Mouse (Mus musculus): ENCODE data around the gene Olfr821. TPM values are rescaled to one million over a fixed set of nuclear protein-coding genes. Genes with fewer than 3 reads are reported as not detected.
A peak's percentile ranks its signal among the peaks of the same experiment; 100 is the strongest.
"Not testable (repeated sequence)": the region's sequence is repeated elsewhere in the genome, so short reads cannot be mapped to it uniquely, and the experiment has no call there.

Olfr821 gene
- total RNA-seq (2012; rRNA removed), result not detected in 2 replicates

- Histone ChIP-seq H3K36me3 (ENCODE audit: control insufficient read depth, insufficient read depth, low read length, poor library complexity, severe bottlenecking) (no peaks in the 10 kb centered on the region), H3K4me1 (ENCODE audit: control insufficient read depth in 2 of 2, insufficient read depth in 2 of 2, low read length in 2 of 2, poor library complexity in 1 of 2) (no peaks in the 10 kb centered on the region), H3K9me3 (ENCODE audit: control insufficient read depth, insufficient read depth, low read depth, low read length) (no peaks in the 10 kb centered on the region), H3K27ac (ENCODE audit: insufficient read depth, low read depth, low read length, poor library complexity, severe bottlenecking) (no peak within 1 kb of the TSS), H3K4me3 (ENCODE audit: insufficient read depth in 1 of 2, low read depth in 1 of 2, low read length in 2 of 2, poor library complexity in 1 of 2, severe bottlenecking in 1 of 2) (no peak within 1 kb of the TSS), H3K9ac (ENCODE audit: insufficient read depth, low read depth, low read length, poor library complexity, severe bottlenecking) (no peak within 1 kb of the TSS)
- DNase-seq (ENCODE audit: low read depth, low spot score), result no peak
- no peak for TF ChIP-seq MAFK (IDR thresholded peaks at IDR 0.05; ENCODE audit: insufficient read depth, low read depth, low read length)
- in situ Hi-C loops (cut with MboI; ENCODE audit: low sequenced_read_pairs in 2 of 2, unreplicated experiment in 2 of 2), result no loop called here
These were observed at the start of gene Olfr821 for GRCm38 (mm10) chr10:130030048-130030447. TSS of gene Olfr821 (plus strand) at chr10:130030348.

- H3K27ac ChIP-seq (ENCODE audit: insufficient read depth, low read depth, low read length, poor library complexity, severe bottlenecking); DNase-seq (ENCODE audit: low read depth, low spot score); H3K4me3 ChIP-seq (ENCODE audit: insufficient read depth in 1 of 2, low read depth in 1 of 2, low read length in 2 of 2, poor library complexity in 1 of 2, severe bottlenecking in 1 of 2); in situ Hi-C loops (cut with MboI; ENCODE audit: low sequenced_read_pairs in 2 of 2, unreplicated experiment in 2 of 2); H3K9ac ChIP-seq (ENCODE audit: insufficient read depth, low read depth, low read length, poor library complexity, severe bottlenecking); H3K36me3 ChIP-seq (ENCODE audit: control insufficient read depth, insufficient read depth, low read length, poor library complexity, severe bottlenecking); H3K9me3 ChIP-seq (ENCODE audit: control insufficient read depth, insufficient read depth, low read depth, low read length); H3K4me1 ChIP-seq (ENCODE audit: control insufficient read depth in 2 of 2, insufficient read depth in 2 of 2, low read length in 2 of 2, poor library complexity in 1 of 2): not testable (repeated sequence)
These were observed 48.3 kb upstream of the Olfr821 start for GRCm38 (mm10) chr10:129981867-129982266.

DNA sequence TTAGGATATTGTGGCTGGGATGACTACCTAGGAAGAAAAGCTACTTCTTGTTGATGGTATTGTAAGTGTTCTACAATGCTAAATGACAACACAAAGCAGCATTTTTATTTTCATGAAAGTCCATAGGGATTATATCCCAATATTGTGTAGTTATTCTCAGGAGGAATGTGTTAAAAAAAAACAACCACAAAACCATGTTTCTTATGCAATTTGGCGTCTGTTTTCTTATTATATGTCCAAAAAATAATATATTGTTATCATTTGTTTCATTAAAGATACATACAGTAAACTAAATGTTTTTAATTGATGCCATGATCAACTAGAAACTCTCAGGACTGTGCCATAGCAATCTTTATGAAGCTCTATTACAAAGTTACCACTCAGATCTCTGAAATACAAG is 45.2 kb upstream of the Olfr821 start, which contains the start of gene Gm10310:
TSS of gene Gm10310 (minus strand) at position 101 of the 400 bp plus-strand sequence.
- DNase-seq (ENCODE audit: low read depth, low spot score); H3K36me3 ChIP-seq (ENCODE audit: control insufficient read depth, insufficient read depth, low read length, poor library complexity, severe bottlenecking); H3K27ac ChIP-seq (ENCODE audit: insufficient read depth, low read depth, low read length, poor library complexity, severe bottlenecking); H3K9ac ChIP-seq (ENCODE audit: insufficient read depth, low read depth, low read length, poor library complexity, severe bottlenecking); H3K4me3 ChIP-seq (ENCODE audit: insufficient read depth in 1 of 2, low read depth in 1 of 2, low read length in 2 of 2, poor library complexity in 1 of 2, severe bottlenecking in 1 of 2); in situ Hi-C loops (cut with MboI; ENCODE audit: low sequenced_read_pairs in 2 of 2, unreplicated experiment in 2 of 2); H3K4me1 ChIP-seq (ENCODE audit: control insufficient read depth in 2 of 2, insufficient read depth in 2 of 2, low read length in 2 of 2, poor library complexity in 1 of 2); H3K9me3 ChIP-seq (ENCODE audit: control insufficient read depth, insufficient read depth, low read depth, low read length): not testable (repeated sequence)

DNA sequence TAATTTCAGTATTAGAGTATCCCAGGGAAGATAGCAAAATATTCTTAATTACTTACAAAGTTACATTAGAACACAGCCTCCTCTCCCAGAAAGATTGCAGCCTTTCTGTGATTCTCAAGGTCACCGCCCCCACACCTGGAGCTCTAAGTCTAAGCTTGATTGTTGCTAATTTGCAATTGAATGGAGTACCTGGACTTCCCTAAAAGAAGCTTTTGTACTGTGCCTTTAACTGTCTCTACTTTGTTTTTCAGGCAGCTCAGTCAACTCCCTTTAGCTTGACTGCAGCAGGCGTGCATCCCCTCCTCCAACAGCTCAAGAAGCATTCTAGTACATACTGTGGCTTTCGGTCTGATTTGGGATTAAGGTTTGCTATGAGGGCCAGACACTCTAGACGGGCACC is 26.0 kb upstream of the Olfr821 start:
- H3K4me1 ChIP-seq (ENCODE audit: control insufficient read depth in 2 of 2, insufficient read depth in 2 of 2, low read length in 2 of 2, poor library complexity in 1 of 2); in situ Hi-C loops (cut with MboI; ENCODE audit: low sequenced_read_pairs in 2 of 2, unreplicated experiment in 2 of 2); H3K36me3 ChIP-seq (ENCODE audit: control insufficient read depth, insufficient read depth, low read length, poor library complexity, severe bottlenecking); H3K9ac ChIP-seq (ENCODE audit: insufficient read depth, low read depth, low read length, poor library complexity, severe bottlenecking); H3K9me3 ChIP-seq (ENCODE audit: control insufficient read depth, insufficient read depth, low read depth, low read length): not testable (repeated sequence)
- TF ChIP-seq HCFC1 (IDR thresholded peaks at IDR 0.05; ENCODE audit: borderline replicate concordance, insufficient read depth, low read length) (0 out of 2 replicates have a peak, but pooled peaks have one; percentile 38), CHD2 (IDR thresholded peaks at IDR 0.05; ENCODE audit: low read depth, low read length) (peak; percentile 74)
- H3K27ac ChIP-seq (ENCODE audit: insufficient read depth, low read depth, low read length, poor library complexity, severe bottlenecking), result peak overlapping the region; percentile 77
- H3K4me3 ChIP-seq (ENCODE audit: insufficient read depth in 1 of 2, low read depth in 1 of 2, low read length in 2 of 2, poor library complexity in 1 of 2, severe bottlenecking in 1 of 2), result peak overlapping the region in 1 of 2 experiments; percentile 41; a peak in 2 of 4 replicates
- DNase-seq (ENCODE audit: low read depth, low spot score), result peak; percentile 58

- H3K9me3 ChIP-seq (ENCODE audit: control insufficient read depth, insufficient read depth, low read depth, low read length); H3K4me1 ChIP-seq (ENCODE audit: control insufficient read depth in 2 of 2, insufficient read depth in 2 of 2, low read length in 2 of 2, poor library complexity in 1 of 2); H3K36me3 ChIP-seq (ENCODE audit: control insufficient read depth, insufficient read depth, low read length, poor library complexity, severe bottlenecking); in situ Hi-C loops (cut with MboI; ENCODE audit: low sequenced_read_pairs in 2 of 2, unreplicated experiment in 2 of 2): not testable (repeated sequence)
- peak; percentile 54 for DNase-seq (ENCODE audit: low read depth, low spot score)
- Histone ChIP-seq H3K4me3 (ENCODE audit: insufficient read depth in 1 of 2, low read depth in 1 of 2, low read length in 2 of 2, poor library complexity in 1 of 2, severe bottlenecking in 1 of 2) (0 out of 4 replicates have a peak overlapping the region, but pooled peaks of 1 of the 2 experiments have one; percentile 5), H3K9ac (ENCODE audit: insufficient read depth, low read depth, low read length, poor library complexity, severe bottlenecking) (peak overlapping the region; percentile 43; the same call in 1 of the 2 replicates), H3K27ac (ENCODE audit: insufficient read depth, low read depth, low read length, poor library complexity, severe bottlenecking) (peak overlapping the region; percentile 87)
These were observed 24.8 kb upstream of the Olfr821 start for GRCm38 (mm10) chr10:130005366-130005765.

DNA sequence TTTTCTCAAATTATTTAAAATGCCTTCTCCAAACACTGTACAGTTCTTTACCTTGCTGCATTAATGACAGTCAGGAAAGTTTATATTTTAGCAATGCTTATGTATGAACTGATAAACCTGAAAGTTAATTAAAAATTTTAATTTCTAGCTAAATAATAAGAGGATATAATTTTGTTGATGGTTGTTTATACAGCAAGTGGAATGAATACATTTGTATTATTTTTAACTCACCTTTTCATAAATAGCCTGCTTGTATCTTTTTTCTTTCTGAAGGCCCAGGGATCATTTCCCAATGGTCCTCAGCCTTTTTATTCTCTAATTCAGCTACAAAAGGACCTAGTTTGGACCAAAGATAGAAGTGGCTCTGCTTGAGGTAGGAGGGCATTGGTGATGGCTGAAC is 17.8 kb upstream of the Olfr821 start, which contains the start of gene Olfr820:
TSS of gene Olfr820 (plus strand) at position 301 of the 400 bp plus-strand sequence.
- no peak for DNase-seq (ENCODE audit: low read depth, low spot score)
- Histone ChIP-seq H3K36me3 (ENCODE audit: control insufficient read depth, insufficient read depth, low read length, poor library complexity, severe bottlenecking) (no peaks in the 10 kb centered on the region), H3K27ac (ENCODE audit: insufficient read depth, low read depth, low read length, poor library complexity, severe bottlenecking) (no peak within 1 kb of the TSS), H3K9ac (ENCODE audit: insufficient read depth, low read depth, low read length, poor library complexity, severe bottlenecking) (no peak within 1 kb of the TSS), H3K9me3 (ENCODE audit: control insufficient read depth, insufficient read depth, low read depth, low read length) (no peaks in the 10 kb centered on the region), H3K4me1 (ENCODE audit: control insufficient read depth in 2 of 2, insufficient read depth in 2 of 2, low read length in 2 of 2, poor library complexity in 1 of 2) (no peaks in the 10 kb centered on the region), H3K4me3 (ENCODE audit: insufficient read depth in 1 of 2, low read depth in 1 of 2, low read length in 2 of 2, poor library complexity in 1 of 2, severe bottlenecking in 1 of 2) (no peak within 1 kb of the TSS)
- no peak for TF ChIP-seq HCFC1 (IDR thresholded peaks at IDR 0.05; ENCODE audit: borderline replicate concordance, insufficient read depth, low read length)
- TF ChIP-seq ZNF384 (IDR thresholded peaks at IDR 0.05; ENCODE audit: low read depth, low read length), result no peak
- no peak for TF ChIP-seq ZC3H11A (IDR thresholded peaks at IDR 0.05; ENCODE audit: borderline replicate concordance, low read depth, low read length)
- no peak for TF ChIP-seq CHD2 (IDR thresholded peaks at IDR 0.05; ENCODE audit: low read depth, low read length)
- in situ Hi-C loops (cut with MboI; ENCODE audit: low sequenced_read_pairs in 2 of 2, unreplicated experiment in 2 of 2), result no loop called here
